Mouse (Mus musculus): ENCODE results near the gene Tmem115. TPM values are rescaled to one million over a fixed set of nuclear protein-coding genes. Genes with fewer than 3 reads are reported as not detected.
"Not testable (repeated sequence)": the region's sequence is repeated elsewhere in the genome, so short reads cannot be mapped to it uniquely, and the experiment has no call there.

Tmem115 gene
- total RNA-seq, 2 experiments from 2014 or later, result 13.3 to 18.4 TPM

DNA sequence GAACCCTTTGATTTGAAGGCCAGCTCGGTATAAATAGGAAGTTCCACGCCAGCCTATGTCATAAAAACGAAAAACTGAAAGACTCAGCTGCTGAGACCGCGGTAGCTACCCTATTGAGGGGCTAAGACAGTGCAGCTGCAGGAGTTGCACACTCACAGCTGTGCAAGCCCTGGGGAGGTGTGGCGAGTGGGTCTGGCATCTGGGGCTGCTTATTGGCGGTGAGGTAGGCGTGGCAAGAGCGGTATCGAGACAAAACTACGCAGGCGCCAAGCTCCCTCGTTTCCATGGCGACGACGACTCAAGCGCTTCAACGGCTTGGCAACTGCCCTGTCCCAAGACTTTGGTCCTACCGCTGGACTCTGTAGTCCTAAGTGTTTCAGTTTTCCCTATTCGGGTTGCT is 13.3 kb downstream of the Tmem115 start, which contains the start of gene Zmynd10:
Gene Zmynd10 (plus strand): TSS at position 273 of the 400 bp plus-strand sequence.
- ATAC-seq (replicated peaks; ENCODE audit: low FRiP score, low TSS enrichment, poor library complexity, severe bottlenecking), result peak; percentile 65

DNA sequence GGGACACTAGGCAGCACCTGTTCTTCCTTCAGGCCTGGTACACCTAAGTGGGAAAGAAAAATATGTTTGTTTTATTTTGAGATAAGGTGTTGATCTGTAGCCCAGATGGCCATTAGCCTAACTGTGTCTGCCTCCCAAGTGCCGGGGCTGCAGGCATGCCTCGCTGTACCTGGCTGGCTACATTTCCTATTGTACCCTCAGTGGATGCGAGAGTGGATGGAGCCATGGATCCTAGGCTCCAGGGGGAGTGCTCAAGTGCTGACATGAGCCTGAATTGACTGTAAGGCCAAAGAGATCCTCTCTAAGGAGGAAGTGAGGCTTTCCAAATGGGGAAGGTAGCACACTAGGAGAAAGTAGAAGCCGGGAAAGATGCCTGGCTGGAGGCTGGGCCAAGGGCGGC is 14.2 kb downstream of the Tmem115 start:
- no peak for ATAC-seq (replicated peaks; ENCODE audit: low FRiP score, low TSS enrichment, poor library complexity, severe bottlenecking)

DNA sequence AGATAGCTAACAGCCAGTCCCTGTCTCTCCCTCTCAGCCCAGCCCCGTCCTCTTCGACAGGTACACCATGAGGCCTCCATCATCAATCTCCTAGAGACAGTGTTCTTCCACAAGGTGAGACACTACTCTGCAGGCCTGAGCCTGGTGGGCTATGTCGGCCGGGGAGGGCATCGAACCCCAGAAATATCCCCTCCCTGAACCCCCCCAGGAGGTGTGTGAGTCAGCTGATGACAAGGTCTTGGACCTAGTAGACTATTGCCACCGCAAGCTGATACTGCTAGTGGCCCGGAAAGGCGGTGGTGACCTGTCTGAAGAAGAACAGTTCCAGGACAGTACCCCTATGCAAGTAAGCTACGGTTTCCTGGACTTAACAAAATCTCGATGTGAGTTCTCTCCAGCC is 15.1 kb downstream of the Tmem115 start:
- no peak for ATAC-seq (replicated peaks; ENCODE audit: low FRiP score, low TSS enrichment, poor library complexity, severe bottlenecking)

DNA sequence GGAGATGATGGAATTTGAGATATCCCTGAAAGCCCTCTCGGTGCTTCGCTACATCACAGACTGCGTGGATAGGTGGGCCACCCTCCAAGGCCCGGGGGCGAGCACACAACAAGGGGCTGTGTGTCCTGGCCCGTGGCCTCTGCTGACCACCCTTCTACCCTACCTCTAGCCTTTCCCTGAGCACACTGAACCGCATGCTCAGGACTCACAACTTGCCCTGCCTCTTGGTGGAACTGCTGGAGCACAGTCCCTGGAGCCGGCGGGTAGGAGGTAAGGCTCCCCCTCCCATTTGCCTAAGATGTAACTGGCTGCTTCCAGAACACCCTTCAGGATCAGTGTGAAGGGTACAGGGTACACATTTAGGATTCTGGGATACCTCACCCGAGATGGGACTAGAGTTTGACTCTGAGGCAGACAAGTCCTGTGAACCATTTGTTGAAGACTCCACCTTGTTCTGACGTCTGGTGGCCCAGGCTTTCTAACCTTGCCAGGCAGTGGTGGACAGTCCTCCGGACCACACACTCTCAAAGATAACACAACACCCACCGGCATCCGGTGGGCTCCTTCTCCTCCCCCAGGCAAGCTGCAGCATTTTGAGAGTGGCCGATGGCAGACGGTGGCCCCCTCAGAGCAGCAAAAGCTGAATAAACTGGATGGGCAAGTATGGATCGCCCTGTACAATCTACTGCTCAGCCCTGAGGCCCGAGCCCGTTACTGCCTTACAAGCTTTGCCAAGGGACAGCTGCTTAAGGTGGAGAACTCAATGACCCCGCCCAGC is 15.7 kb downstream of the Tmem115 start:
- no peak for ATAC-seq (replicated peaks; ENCODE audit: low FRiP score, low TSS enrichment, poor library complexity, severe bottlenecking)

DNA sequence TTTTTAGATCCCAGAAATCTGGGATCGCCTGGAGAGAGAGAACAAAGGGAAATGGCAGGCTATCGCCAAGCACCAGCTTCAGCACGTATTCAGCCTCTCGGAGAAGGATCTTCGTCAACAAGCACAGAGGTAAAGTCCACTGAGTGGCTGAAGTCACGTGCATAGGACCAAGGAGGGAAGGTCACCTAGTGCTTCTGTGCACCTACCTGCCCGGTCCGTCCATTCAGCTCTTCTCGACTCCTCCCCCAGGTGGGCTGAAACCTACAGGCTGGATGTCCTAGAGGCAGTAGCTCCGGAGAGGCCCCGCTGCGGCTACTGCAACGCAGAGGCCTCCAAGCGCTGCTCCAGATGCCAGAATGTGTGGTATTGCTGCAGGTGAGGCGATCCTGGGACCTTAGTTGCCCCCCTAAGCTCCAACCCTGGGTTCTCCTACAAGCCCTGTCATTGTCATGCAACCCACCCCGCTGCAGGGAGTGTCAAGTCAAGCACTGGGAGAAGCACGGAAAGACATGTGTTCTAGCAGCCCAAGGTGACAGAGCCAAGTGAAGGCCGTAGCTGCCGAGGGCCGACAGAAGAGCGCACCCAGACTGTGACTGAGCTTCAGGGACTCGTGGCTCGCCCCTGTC is 16.9 kb downstream of the Tmem115 start:
- ATAC-seq (replicated peaks; ENCODE audit: low FRiP score, low TSS enrichment, poor library complexity, severe bottlenecking), result no peak

DNA sequence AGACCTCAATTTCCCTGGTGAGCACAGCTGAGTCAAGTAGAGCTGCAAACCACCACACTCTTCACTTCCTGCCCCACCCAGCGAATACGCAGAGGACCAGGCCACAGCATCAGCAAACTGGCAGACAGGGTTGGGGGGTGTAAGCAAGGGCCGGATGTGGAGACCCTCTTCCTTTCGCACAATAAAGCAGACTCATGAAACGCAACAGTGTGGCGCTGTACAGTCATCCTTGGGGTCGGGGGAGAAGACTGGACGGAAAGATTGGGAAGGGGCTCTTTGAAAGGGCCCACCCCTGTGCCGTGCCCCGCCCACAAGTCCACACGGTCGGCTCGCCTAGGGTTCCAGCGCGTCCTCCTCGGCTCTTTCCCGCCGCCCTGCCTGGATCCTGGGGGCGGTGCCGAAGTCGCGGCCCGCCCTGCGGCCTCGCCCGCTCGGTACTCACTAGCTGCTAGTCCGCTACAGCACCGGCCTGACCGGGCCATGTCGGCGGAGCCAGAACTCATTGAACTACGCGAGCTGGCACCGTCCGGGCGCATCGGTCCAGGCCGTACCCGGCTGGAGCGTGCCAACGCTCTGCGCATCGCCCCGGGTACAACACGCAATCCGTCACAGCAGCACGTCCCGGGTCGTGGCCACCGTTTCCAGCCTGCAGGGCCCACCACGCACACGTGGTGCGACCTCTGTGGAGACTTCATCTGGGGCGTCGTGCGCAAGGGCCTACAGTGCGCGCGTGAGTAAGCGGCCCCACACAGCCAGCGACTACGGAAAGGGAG is 17.6 kb downstream of the Tmem115 start, which contains the start of gene Rassf1:
Gene Rassf1 (plus strand): TSS at position 439 of the 773 bp plus-strand sequence.
- peak; percentile 16; the same call in 1 of the 2 replicates for ATAC-seq (replicated peaks; ENCODE audit: low FRiP score, low TSS enrichment, poor library complexity, severe bottlenecking)

DNA sequence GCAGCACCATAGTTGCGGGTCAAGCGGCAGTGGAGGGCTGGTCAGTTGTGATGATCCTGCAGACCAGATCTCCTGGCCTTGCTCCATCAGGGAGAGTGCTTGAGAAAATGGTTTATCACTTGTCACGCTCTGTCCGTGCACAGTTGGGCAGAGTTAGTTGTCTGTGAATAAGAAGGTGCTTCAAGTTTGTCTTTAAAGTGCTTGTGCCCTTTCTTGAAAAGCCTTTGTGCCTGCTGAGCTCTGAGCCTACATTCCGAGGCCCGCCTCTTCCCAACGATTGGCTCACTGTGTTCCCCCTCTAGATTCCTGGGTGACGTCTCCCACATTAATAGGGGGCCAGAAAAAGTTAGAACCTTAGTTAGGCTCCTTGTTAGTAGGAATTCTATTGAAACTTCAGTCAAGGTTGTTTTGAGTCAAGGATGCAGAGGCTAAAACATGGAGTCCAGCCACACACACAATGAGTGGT is 18.2 kb downstream of the Tmem115 start:
- ATAC-seq (replicated peaks; ENCODE audit: low FRiP score, low TSS enrichment, poor library complexity, severe bottlenecking), result no peak

DNA sequence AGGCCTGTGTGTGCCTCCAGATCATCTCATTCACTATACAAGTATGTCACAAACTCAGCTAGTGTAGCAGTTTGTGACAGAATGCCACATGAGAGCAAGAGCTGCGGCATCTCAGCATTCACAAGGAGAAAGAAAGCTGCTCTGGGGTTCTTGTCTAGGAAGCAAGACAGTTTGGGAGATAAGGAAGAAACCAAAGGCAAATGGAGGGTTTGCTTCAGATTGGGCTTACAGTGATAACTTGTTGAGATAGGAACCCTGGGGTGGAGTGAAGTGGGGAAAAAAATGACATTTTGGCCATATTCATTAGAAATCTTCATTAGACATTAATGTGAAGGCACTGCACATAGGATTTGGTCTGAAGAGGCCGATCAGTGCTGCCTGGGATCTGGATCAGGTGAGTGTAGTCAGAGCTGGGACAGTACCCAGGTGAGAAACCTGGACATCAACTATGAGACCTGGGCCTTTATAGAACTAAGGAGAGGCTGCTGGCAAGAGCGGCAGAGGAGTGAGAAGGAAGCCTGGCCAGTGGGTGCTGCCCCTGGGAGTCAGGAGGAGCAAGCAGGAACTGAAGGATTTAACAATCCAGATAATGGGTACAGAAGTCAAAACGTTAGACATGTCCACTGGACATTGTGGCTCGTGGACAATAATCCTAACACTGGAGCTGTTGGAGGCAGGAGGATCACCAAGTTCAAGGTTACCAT is 19.1 kb downstream of the Tmem115 start:
- no peak for ATAC-seq (replicated peaks; ENCODE audit: low FRiP score, low TSS enrichment, poor library complexity, severe bottlenecking)

DNA sequence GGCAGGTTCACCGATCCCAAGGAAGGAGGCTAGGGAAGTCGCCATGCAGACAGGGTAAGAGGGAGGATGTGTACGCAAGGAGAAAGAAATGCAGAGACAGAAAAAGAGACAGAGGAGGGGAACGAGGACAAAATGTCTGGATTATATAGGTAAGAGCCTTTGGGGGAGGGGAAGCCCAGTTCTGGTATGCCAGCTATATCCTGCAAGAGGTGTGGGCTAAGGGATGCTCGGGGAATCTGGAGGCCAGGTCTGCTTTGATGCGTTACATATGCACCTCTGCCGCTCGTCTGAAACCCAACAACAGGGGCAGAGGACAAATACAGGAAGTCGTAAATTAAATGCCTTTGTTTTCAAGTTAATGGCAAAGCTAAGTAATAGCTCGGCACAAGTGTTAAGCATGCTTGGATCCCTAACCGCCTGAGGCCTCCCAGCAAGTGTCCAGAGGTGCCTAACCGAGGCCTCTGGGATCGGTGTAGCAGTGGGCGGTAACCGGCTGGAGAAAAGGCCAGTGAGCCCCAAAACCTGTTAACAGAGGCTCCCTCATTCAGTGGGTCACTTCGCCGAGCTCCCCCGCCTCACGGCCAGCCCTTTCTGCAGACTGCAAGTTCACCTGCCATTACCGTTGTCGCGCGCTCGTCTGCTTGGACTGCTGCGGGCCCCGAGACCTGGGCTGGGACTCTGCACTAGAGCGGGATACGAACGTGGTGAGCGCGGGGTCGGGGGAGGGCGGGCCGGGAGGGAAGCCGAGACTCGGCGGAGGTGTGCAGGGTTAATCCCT is 20.0 kb downstream of the Tmem115 start:
- no peak for ATAC-seq (replicated peaks; ENCODE audit: low FRiP score, low TSS enrichment, poor library complexity, severe bottlenecking)

DNA sequence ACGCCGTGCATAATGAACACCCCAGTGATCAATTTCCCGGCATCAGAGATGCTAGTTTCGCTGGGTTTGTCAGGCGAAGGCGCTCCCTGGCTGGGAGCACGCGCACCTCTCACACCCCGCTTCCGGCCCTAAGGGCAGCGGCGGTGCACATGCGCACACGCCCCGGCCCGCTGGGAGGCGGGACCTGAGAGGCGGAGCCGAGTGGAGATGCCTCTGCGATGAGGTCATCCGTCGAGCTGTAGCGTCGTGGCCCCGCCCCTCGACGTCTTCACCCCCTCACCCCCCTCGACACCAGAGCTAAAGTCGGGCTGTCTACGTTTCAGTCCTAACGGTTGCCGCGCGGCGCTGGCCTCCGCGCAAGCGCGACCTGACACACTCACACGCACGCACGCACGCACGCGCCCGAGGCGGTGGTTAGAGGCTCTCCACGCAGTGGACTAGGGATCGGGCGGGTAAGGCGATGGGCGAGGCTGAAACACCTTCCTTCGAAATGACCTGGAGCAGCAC is 20.6 kb downstream of the Tmem115 start:
- peak; percentile 86 for ATAC-seq (replicated peaks; ENCODE audit: low FRiP score, low TSS enrichment, poor library complexity, severe bottlenecking)

DNA sequence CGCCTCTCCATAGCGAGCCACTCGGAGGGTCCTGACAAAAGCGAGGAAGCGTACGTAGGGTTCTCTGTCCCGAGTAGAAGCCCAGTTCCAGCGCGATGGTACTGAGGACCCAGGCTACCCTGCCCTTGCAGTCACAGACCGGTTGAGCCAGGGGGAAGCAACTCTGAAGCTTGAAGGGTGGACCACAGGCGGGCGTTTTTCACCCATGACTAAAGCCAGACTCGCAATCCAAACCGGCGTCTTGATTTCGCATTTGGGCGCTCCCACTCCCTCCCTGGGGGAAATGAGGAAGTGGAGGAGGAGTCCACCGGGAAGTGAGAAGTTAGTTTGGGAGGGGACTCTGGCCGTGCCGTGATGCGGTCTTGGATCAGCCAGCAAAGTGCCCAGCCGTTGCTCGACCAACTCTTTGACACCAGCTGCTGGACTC is 21.3 kb downstream of the Tmem115 start:
- ATAC-seq (replicated peaks; ENCODE audit: low FRiP score, low TSS enrichment, poor library complexity, severe bottlenecking), result peak; percentile 3; the same call in 1 of the 2 replicates

DNA sequence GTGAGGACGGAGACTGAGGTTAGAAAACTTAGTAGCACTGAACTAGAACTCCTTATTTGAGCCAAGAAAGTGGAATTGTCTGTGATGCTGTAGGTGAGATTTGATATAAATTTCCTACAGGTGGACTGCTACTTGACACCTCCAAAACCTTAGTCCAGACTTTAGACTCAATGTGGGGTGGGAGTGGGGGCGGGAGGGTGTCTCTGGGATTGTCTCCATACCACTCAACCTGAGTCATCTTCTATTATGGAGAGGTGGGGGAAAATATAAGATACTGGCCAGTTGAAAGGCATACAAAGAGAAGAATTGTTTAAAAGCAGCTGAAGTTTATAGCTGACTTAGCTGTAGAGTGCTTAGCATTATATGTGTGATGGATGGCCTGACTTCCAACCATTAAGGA is 22.0 kb downstream of the Tmem115 start:
- no peak for ATAC-seq (replicated peaks; ENCODE audit: low FRiP score, low TSS enrichment, poor library complexity, severe bottlenecking)

DNA sequence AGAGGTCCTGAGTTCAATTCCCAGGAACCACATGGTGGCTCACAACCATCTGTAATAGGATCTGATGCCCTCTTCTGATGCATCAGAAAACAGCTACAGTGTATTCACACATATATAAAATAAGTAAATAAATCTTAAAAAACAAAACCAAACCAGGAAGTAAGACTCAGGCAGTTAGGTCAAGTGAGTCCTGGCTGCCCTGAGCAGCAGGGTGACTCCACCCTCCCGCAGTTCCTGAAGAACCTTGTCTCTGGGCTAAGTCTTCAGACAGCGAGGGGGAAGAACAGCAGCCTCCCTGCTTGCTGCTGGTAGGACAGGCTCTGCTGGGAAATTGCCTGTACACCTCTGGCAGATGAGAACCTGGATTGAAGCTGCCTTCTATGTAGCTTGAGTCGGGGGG is 22.6 kb downstream of the Tmem115 start:
- ATAC-seq (replicated peaks; ENCODE audit: low FRiP score, low TSS enrichment, poor library complexity, severe bottlenecking), result no peak

DNA sequence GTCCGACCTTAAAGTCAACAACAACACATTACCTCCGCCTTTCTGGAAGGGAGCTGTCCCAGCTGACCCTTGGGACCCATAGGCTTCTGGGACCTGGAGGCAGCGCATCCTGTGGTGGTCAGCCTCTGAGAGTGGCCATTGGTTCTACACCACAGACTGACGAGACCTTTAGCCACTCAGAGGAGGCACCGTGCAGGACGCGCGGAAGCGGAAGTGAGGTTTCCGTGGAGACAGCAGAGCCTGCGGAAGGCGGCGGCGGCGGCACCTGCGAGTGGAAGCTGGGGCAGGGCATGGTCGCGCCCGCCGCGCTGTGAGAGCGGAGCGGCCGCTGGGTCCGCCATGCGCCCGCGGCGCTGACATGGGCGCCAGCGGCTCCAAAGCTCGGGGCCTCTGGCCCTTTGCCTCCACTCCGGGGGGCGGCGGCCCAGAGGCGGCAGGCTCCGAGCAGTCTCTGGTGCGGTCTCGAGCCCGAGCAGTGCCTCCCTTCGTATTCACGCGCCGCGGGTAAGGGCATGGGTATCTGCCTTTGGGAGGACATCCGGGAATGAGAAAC is 29.4 kb downstream of the Tmem115 start, which contains the start of gene Tusc2:
Gene Tusc2 (plus strand): TSS at position 227 of the 553 bp plus-strand sequence.
- peak; percentile 91 for ATAC-seq (replicated peaks; ENCODE audit: low FRiP score, low TSS enrichment, poor library complexity, severe bottlenecking)

DNA sequence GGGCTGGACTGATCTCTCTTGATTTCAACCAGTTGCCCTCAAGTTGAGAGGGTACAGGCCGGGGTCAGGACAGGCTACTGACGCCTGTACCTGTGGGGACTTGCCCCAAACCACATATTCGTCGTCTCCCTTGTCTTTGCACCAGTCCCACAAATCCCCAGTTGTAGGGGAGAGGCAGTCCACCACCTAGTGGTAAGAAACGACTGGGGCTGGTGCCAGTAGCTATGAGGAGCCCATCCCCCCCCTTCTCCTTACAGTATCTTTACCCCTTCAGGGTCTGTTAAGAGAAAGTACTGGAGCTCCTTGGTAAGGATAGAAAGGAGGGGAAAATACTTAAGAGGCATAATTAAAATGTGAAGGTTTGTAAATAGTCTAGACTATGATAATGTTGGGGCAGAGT is 31.8 kb downstream of the Tmem115 start:
- not testable (repeated sequence) for ATAC-seq (replicated peaks; ENCODE audit: low FRiP score, low TSS enrichment, poor library complexity, severe bottlenecking)

DNA sequence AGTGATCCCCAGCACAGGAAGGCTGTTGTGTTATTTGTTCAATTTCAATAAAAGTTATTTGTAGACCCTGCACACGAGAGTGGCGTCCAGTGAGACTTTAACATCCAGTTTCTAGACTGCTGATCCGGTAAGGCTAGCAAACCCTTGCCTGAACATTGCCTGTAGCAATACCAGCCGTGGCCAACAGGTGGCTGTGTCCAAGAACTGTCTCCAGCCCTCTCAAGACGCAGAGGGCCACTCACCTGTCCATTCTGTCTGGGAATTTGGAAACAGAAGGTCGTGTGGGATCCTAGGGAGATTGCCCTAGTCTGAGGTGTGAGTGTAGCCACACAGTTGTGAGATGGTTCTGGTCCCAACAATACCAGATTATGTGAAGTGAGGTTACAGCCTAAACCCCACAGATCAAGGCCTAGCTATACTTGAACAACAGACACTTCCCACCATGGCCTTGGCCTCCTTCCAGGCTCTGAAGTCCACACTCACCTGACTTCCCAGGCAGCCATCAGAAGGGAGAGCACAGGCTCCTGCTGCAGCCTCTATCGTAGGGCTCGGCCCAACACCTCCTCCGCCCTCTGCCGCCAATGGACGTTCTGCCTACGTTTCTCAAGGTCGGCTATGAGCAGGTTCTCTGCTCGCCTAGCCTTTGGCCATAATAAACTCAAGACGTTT is 32.4 kb downstream of the Tmem115 start:
- ATAC-seq (replicated peaks; ENCODE audit: low FRiP score, low TSS enrichment, poor library complexity, severe bottlenecking), result no peak

DNA sequence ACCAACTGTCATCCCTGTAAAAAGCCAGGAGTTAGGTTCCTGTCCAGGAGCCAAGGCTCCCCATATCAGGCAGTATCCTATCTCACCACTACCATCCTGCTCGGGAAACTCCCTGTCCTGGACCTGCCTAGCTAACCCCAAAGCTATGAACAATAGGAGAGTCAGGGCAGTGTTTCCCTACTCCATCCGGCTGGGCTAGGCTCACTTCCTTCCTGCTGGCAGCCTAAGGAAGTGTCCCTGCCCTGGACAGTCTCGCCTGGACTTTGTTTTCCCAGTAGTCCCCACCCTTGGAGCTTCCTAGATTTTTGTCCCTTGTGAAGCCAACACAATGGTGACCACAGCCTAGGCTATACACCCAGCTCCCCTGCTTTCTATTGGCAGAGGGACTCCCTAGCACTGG is 33.1 kb downstream of the Tmem115 start:
- no peak for ATAC-seq (replicated peaks; ENCODE audit: low FRiP score, low TSS enrichment, poor library complexity, severe bottlenecking)
